Mouse (Mus musculus): ENCODE results near the gene Gpsm3.
A peak's percentile ranks its signal among the peaks of the same experiment; 100 is the strongest.

Gene Gpsm3

DNA sequence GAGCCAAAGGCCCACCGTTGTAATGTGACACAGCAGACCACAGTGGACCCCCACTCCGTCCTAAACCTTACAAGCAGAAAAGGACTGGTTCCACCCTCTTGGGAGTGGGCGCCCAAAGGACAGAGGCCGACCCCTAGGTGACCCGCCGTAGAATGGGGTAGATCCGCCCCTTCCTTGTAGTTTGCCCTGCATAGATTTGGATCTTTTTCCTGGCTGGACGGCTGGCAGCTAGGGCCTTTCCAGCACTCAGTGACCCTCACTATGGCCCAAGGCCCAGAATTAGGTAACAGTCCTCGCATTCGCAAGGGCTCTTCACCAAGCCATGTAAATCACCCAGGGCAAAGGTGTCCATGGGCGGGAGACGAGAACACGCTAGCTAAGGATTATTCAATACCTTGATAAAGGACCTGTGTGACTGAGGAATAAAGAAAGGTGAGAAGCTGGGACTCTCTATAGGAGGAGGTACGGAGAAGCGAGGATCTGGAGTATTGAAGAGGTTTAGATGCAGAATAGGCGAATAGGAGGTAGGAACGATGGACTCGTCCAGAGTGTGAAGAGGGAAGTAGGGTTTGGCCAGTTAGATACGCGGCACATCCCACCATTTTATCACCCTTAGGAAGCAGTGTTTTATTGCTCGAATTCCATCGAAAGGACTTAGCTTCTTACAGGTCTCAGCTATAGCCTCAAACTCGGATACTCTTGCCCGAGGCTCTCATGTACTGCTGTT is 15.1 kb downstream of the Gpsm3 start:
- DNase-seq = no peak

GRCm38 (mm10) chr17:34605609-34606008 is 16.0 kb downstream of the Gpsm3 start:
- DNase-seq = peak; percentile 98

- DNase-seq = no peak
Observed at GRCm38 (mm10) chr17:34606186-34607039, 16.8 kb downstream of the Gpsm3 start.

DNA sequence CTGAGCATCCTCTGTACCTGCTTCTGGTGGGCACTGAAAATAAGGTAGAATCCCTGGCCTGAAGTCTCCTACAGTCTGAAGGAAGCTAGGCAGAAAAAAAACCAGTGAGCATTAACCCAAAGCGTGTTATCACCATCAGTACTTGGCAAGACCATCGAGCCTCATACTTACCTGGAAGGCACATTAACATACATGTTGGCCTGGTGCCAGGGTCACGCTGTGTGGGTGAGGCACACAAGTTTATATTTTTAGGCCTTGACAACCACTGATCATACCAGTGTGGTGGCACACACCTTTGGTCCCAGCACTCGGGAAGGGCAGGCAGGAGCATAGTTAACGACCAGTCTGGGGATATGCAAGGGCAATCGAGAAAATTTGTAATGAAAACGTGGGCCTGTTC is 18.4 kb downstream of the Gpsm3 start:
- DNase-seq = no peak

DNA sequence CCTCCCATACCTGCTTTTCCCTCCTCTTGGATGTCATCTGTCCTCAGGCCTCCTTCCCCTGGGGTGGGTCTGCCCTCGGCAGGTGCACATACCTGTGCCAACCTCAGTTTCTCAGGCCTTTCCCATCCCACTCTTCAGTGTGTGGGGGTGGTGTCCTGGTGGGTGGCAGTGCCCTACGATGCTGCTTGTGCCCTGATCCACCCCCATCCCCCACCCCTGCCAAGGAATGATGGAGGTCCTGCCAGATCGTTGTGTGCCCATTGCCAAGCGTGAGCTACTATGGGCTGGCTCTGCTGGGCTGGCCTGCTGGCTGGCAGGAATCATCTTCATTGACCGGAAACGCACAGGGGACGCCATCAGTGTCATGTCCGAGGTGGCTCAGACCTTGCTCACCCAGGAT is 21.4 kb downstream of the Gpsm3 start:
- no peak for DNase-seq

GRCm38 (mm10) chr17:34613054-34613645 is 23.5 kb downstream of the Gpsm3 start:
- no peak for DNase-seq

GRCm38 (mm10) chr17:34613830-34614229 is 24.2 kb downstream of the Gpsm3 start:
- no peak for DNase-seq

GRCm38 (mm10) chr17:34615871-34616270 is 26.3 kb downstream of the Gpsm3 start, which contains the start of gene Egfl8:
Egfl8 (minus strand) TSS chr17:34615971.
- no peak for DNase-seq

GRCm38 (mm10) chr17:34618999-34619398 is 29.4 kb downstream of the Gpsm3 start:
- DNase-seq = no peak

DNA sequence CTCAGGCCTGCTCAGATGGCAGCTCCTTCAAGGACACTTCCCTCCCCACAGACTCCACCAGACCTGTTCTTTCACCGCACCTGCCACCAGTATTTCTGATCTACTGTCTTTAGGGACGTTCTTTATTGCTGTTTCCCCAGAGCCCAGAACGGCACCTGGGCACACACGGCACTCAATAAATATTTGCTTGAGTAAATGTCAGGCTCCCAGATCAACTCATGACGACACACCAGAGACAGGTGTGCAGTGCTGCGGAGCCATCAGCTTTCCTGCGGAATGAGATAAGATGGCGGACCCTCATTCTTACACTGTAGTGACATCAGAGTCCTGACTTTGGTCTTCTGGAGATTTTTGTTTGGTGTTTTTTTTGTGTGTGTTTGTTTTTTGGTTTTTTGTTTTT is 31.4 kb downstream of the Gpsm3 start:
- no peak for DNase-seq

DNA sequence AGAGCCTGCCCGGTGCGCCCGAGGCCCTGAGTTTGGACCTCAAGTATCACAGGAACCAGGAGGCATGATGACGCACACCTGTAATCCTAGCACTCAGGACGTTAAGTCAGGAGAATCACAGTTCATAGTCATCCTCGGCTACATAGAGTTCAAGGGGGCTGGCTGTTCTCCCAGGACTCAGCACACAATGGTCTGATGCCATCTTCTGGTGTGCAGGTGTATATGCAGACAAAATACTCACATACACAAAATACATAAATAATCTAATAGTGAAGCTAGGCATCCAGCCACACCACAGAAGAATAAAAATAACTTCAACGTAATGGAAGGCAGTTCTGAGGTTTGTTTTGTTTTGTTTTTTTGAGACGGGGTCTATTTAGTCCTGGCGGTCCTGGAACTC is 33.6 kb downstream of the Gpsm3 start:
- DNase-seq = no peak

DNA sequence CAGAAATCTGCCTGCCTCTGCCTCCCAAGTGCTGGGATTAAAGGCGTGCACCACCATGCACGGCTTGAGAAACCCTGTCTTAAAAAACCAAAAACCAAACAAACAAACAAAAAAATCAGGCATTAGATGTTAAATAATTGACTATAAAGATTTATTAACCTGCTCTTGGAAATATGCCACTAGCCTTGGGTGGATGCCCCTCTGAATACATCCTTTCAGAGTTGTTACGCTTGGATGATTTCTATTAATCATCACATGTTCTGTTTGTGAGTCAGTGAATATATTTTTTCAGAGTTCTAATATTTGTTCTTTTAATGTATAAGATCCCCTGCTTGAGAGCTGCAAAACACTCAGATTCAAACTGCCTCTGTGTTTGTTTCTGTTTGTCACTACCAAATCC is 35.4 kb downstream of the Gpsm3 start:
- no peak for DNase-seq

DNA sequence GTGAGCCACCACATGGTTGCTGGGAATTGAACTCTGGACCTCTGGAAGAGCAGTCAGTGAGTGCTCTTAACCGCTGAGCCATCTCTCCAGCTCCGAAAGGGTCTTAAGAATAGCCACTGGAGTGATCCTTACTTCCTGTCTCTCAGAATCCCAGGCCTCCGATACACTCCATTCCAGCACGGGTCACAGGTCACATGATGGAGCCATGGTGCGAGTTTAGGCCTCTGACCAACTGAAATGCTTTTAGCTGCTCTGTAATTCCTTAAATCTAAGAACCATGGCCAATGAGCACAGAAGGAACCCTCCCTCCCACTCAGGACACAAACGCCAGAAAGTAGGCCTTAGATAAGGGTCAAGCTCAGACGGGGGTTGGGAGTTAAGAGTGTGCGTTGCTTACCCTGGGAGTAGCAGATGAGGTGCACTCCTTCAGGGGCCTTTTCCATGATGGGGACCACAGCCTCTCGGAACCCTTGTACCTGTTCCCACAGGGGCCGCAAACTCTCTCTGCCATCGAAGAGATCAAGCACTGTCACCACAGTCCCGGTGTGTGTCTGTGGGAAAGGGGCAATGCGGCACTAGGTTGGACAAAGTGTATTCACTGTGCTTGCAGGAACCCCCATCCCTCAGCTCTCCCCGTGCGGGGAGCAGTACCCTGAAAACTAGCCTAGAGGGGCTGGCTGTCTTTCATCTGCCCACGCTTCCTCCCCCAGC is 36.6 kb downstream of the Gpsm3 start:
- no peak for DNase-seq

DNA sequence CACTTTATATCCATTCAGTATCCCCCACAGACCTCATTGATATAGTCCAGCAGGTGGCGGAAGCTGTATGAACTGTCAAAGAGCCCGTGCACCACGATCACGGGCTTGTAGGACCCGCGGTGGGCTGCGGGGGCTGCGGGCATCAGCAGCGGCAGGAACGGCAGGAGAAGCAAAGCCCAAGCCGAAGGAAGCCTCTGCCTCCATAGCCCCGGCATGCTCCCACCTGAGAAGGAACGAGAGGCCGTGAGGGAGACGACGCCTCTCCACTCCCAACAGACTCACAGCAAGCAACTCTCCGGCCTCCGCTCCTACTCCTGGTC is 37.1 kb downstream of the Gpsm3 start:
- no peak for DNase-seq

GRCm38 (mm10) chr17:34627093-34627942 is 37.7 kb downstream of the Gpsm3 start:
- DNase-seq = peak; percentile 89

DNA sequence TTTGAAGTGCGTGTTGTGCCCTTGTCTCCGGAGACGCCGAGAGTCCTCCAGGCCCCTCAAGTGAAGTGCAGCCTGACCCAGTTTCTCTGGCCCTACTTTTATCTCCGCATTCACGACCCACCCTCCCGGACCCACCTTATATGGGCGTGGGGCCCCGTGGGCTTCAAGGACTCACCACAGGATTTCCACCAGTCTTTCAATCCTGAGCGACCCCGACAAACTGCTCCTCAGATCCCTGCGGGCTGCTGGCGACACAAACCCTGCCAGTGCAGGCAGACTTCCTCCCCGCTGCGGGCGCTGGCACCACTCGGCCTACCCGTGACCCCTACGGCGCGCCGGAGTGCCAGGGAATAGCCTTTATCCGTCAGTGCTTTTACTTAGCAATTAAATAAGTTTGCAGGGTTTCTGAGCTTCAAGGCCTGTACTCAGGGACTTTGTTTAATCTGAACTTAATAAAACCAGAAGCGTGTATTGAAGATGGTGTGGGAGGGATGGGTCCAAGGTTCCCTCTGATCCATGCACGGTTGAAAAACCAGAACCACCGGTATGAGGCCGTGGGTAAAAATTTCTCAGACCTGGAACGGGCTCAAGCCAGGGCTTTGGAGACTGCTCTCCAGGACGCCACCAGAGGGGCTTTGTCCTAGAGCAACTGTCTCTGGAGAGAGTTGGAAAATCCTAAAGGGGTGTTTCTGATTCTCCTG is 38.5 kb downstream of the Gpsm3 start, which contains the start of gene Ppt2:
Gene Ppt2 (minus strand): TSS at position 568 of the 701 bp plus-strand sequence.
- DNase-seq = peak; percentile 66

DNA sequence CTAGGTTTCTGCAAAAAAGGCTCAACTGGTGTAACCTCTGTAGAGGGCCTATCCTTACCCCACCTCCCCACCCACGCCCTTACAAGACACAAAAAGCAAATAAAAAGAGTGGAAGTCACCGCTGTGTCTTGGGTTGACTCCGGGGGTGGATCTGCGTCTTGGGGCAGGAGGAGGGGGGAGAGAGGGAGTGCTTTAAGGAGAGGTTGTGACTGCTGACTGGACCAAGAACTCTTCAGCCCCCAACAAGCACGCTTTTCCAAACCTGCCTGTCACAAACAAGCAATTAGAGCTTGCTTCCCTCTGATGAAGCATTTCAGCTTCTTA is 39.0 kb downstream of the Gpsm3 start:
- DNase-seq = no peak

DNA sequence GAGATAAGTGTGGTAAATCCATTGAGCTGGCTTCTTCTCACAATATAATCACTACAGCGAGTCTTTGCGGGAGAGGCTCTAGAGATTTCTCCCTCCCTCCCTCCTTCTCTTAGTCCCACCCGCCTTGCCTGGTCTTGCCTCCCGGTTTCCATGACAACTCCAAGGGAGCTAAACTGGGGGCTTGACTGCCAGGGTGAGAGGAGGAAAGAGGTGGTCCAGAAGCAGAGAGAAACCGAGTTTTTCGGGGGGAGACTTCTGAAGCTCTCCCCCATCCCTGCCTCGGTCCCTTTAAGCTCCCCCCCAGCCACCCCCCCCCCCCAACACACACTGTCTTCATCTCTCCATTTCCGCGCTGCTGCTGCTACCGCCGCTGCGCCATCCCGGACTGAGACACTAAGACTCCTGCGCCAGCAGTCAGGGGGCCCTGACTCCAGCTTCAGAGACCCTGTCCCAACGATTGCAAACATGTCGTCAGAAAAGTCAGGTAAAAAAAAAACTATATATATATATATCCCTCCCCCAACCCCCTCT is 39.7 kb downstream of the Gpsm3 start, which contains the start of gene Prrt1:
Gene Prrt1 (plus strand): TSS at position 313 of the 531 bp plus-strand sequence.
- DNase-seq = peak; percentile 68

- no peak for DNase-seq
Observed at GRCm38 (mm10) chr17:34629796-34630603, 40.4 kb downstream of the Gpsm3 start.

DNA sequence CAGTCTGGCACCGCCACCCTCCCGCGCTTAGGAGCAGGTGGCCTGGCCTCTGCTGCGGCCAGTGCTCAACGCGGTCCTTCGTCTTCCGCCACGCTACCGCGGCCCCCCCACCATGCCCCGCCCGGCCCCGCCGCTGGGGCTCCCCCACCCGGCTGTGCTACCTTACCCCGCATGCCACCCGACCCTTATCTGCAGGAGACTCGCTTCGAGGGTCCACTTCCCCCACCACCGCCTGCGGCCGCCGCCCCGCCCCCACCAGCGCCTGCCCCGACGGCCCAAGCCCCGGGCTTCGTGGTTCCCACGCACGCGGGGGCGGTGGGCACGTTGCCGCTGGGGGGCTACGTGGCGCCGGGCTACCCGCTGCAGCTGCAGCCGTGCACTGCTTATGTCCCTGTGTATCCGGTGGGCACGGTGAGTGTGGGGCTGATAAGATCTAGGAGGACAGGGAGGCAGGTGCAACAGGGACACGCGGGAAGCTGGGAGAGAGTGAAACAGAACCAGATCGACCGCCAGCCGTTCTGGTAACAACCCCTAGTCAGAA is 41.2 kb downstream of the Gpsm3 start:
- no peak for DNase-seq
